Mouse (Mus musculus) CH12.LX (cell line): ENCODE results near the gene Agap1. TPM values are rescaled to one million over a fixed set of nuclear protein-coding genes. Genes with fewer than 3 reads are reported as not detected.

Source experiments
- DNase-seq: peaks from one replicate; pipeline ENCODE4 v3.0.0-alpha.2; 2013; ENCODE audit errors: extremely low read depth
- H3K27ac ChIP-seq: 2 replicates; pipeline ENCODE4 v1.5.1; 2012; ENCODE audit warnings: low read depth, mild to moderate bottlenecking, control low read depth, moderate library complexity; ENCODE audit not compliant: insufficient read depth
- H3K27me3 ChIP-seq: replicated peaks from 2 replicates; pipeline ENCODE3; 2012; ENCODE audit warnings: inconsistent platforms
- H3K36me3 ChIP-seq, 2 experiments: replicated peaks in 1 of 2; 2 replicates each; pipeline versions ENCODE3 to v1.6.1; 2012; ENCODE audit warnings: inconsistent platforms in 1 of 2, low read length in 1 of 2, mild to moderate bottlenecking in 1 of 2, mixed read lengths in 1 of 2, moderate library complexity in 1 of 2; ENCODE audit not compliant: control insufficient read depth in 1 of 2, insufficient read depth in 1 of 2
- H3K4me1 ChIP-seq, 2 experiments: 2 replicates each; pipeline ENCODE4 v1.6.1; 2012; ENCODE audit warnings: inconsistent platforms in 1 of 2, moderate library complexity in 1 of 2; ENCODE audit not compliant: insufficient read depth in 2 of 2, control insufficient read depth in 1 of 2
- H3K4me2 ChIP-seq: 2 replicates; pipeline ENCODE4 v1.6.1; 2012; ENCODE audit warnings: low read depth, mild to moderate bottlenecking, control low read depth; ENCODE audit not compliant: poor library complexity, insufficient read depth, severe bottlenecking
- H3K4me3 ChIP-seq, 3 experiments: fragments of 150-350 bp in 1 of 3; sonication (generic) in 1 of 3; replicated peaks in 1 of 3; 2 replicates each; pipeline versions ENCODE3 to v1.5.1; 2011 to 2012; ENCODE audit warnings: low read depth in 2 of 3, low read length in 2 of 3, mild to moderate bottlenecking in 2 of 3, moderate library complexity in 2 of 3, control low read depth in 1 of 3, improper control_type of control experiment in 1 of 3, inconsistent platforms in 1 of 3, mixed read lengths in 1 of 3; ENCODE audit not compliant: poor library complexity in 1 of 3
- H3K79me2 ChIP-seq: replicated peaks from 2 replicates; pipeline ENCODE4 v1.6.1; 2012; ENCODE audit warnings: mild to moderate bottlenecking, moderate library complexity; ENCODE audit not compliant: control insufficient read depth, poor library complexity, insufficient read depth, severe bottlenecking; ENCODE audit errors: extremely low read depth
- H3K9ac ChIP-seq: 2 replicates; pipeline ENCODE4 v1.6.1; 2012; ENCODE audit warnings: low read depth, mild to moderate bottlenecking, control low read depth, moderate library complexity; ENCODE audit not compliant: insufficient read depth
- H3K9me3 ChIP-seq: replicated peaks from 2 replicates; pipeline ENCODE3; 2012; ENCODE audit warnings: low read length, inconsistent platforms, mixed read lengths
- BHLHE40 ChIP-seq: IDR thresholded peaks from 2 replicates; pipeline ENCODE4 v1.6.1; 2011; ENCODE audit warnings: mild to moderate bottlenecking, low read depth, low read length, improper control_type of control experiment
- CTCF ChIP-seq, 2 experiments: IDR thresholded peaks in 1 of 2; conservative IDR thresholded peaks in 1 of 2; 2 replicates each; pipeline ENCODE4 v1.5.1; 2011 to 2012; ENCODE audit warnings: low read depth in 2 of 2, low read length in 2 of 2, improper control_type of control experiment in 1 of 2, inconsistent platforms in 1 of 2, mild to moderate bottlenecking in 1 of 2, moderate library complexity in 1 of 2
- EP300 ChIP-seq: IDR thresholded peaks from 2 replicates; pipeline ENCODE4 v1.6.1; 2011; ENCODE audit warnings: low read length, improper control_type of control experiment
- ETS1 ChIP-seq: conservative IDR thresholded peaks from 2 replicates; pipeline ENCODE4 v1.6.1; 2012; ENCODE audit warnings: low read depth, mild to moderate bottlenecking, inconsistent platforms, low read length, improper control_type of control experiment, moderate library complexity
- GABPA ChIP-seq: IDR thresholded peaks from 2 replicates; pipeline ENCODE4 v1.6.1; 2012; ENCODE audit warnings: low read depth, low read length, improper control_type of control experiment, inconsistent platforms; ENCODE audit not compliant: insufficient replicate concordance
- HCFC1 ChIP-seq: IDR thresholded peaks from 2 replicates; pipeline ENCODE4 v1.6.1; 2012; ENCODE audit warnings: low read depth, mild to moderate bottlenecking, inconsistent platforms, low read length, improper control_type of control experiment
- KAT2A ChIP-seq: IDR thresholded peaks from 2 replicates; pipeline ENCODE4 v1.6.1; 2012; ENCODE audit warnings: low read length, improper control_type of control experiment, inconsistent platforms; ENCODE audit not compliant: insufficient replicate concordance
- MAX ChIP-seq: IDR thresholded peaks from 2 replicates; pipeline ENCODE4 v1.6.1; 2011; ENCODE audit warnings: low read length, improper control_type of control experiment
- MAZ ChIP-seq: IDR thresholded peaks from 2 replicates; pipeline ENCODE4 v1.6.1; 2012; ENCODE audit warnings: low read depth, mild to moderate bottlenecking, inconsistent platforms, low read length, improper control_type of control experiment, moderate library complexity
- MEF2A ChIP-seq: IDR thresholded peaks from 2 replicates; pipeline ENCODE4 v1.6.1; 2014; ENCODE audit warnings: low read depth, mild to moderate bottlenecking, inconsistent platforms, low read length, improper control_type of control experiment, borderline replicate concordance
- MXI1 ChIP-seq: IDR thresholded peaks from 2 replicates; pipeline ENCODE4 v1.6.1; 2011; ENCODE audit warnings: mild to moderate bottlenecking, low read depth, low read length, improper control_type of control experiment
- MYC ChIP-seq: IDR thresholded peaks from 2 replicates; pipeline ENCODE4 v1.6.1; 2011; ENCODE audit warnings: low read depth, mild to moderate bottlenecking, improper control_type of control experiment, low read length
- NELFE ChIP-seq: IDR thresholded peaks from 2 replicates; pipeline ENCODE4 v1.6.1; 2011; ENCODE audit warnings: low read depth, low read length, improper control_type of control experiment
- POLR2A ChIP-seq: IDR thresholded peaks from 2 replicates; pipeline ENCODE4 v1.6.1; 2011; ENCODE audit warnings: low read depth, mild to moderate bottlenecking, improper control_type of control experiment, low read length
- POLR2AphosphoS2 ChIP-seq: IDR thresholded peaks from 2 replicates; pipeline ENCODE4 v1.6.1; 2011; ENCODE audit warnings: low read depth, low read length, improper control_type of control experiment
- RAD21 ChIP-seq: IDR thresholded peaks from 2 replicates; pipeline ENCODE4 v1.6.1; 2011; ENCODE audit warnings: low read depth, mild to moderate bottlenecking, low read length, improper control_type of control experiment, moderate library complexity
- SIN3A ChIP-seq: IDR thresholded peaks from 2 replicates; pipeline ENCODE4 v1.6.1; 2012; ENCODE audit warnings: low read length, improper control_type of control experiment, inconsistent platforms
- SMC3 ChIP-seq: IDR thresholded peaks from 2 replicates; pipeline ENCODE4 v1.6.1; 2011; ENCODE audit warnings: low read depth, low read length, improper control_type of control experiment
- TBP ChIP-seq: conservative IDR thresholded peaks from 2 replicates; pipeline ENCODE4 v1.6.1; 2011; ENCODE audit warnings: low read depth, low read length, improper control_type of control experiment
- UBTF ChIP-seq: IDR thresholded peaks from 2 replicates; pipeline ENCODE4 v1.6.1; 2012; ENCODE audit warnings: low read depth, mild to moderate bottlenecking, inconsistent platforms, low read length, improper control_type of control experiment, moderate library complexity
- ZC3H11A ChIP-seq: IDR thresholded peaks from 2 replicates; pipeline ENCODE4 v1.6.1; 2012; ENCODE audit warnings: low read depth, mild to moderate bottlenecking, inconsistent platforms, low read length, improper control_type of control experiment
- ZNF384 ChIP-seq: IDR thresholded peaks from 2 replicates; pipeline ENCODE4 v1.6.1; 2012; ENCODE audit warnings: low read depth, low read length, improper control_type of control experiment, inconsistent platforms
- dilution Hi-C: fragments of 300-500 bp; cut with MboI; formaldehyde crosslinking; loops from 2 replicates; pipeline ENCODE4 v1.14.3; 2020; ENCODE audit warnings: low sequenced_read_pairs; ENCODE audit not compliant: extremely low pct_unique_long_range_greater_than_20kb, extremely low pct_ligation_motif_present
- in situ Hi-C: fragments of 300-500 bp; cut with MboI; formaldehyde crosslinking; loops from 3 replicates; pipeline ENCODE4 v1.14.3; 2019; ENCODE audit warnings: low sequenced_read_pairs, low pct_ligation_motif_present, low pct_unique_long_range_greater_than_20kb, mixed read lengths
- polyA plus RNA-seq: library from polyadenylated mRNA; unstranded; fragments of >175 nt; gene quantifications from 2 replicates; pipeline ENCODE4 v1.2.1, GENCODE M21; 2012; ENCODE audit warnings: low read depth; ENCODE audit not compliant: insufficient read length
- total RNA-seq, 2 experiments: library from RNA; depleted of rRNA; stranded (reverse); fragments of 300-350 nt in 1 of 2; fragments of >200 nt in 1 of 2; gene quantifications; 2 replicates each; pipeline ENCODE4 v1.2.3; 2012 to 2014

Agap1 gene
- total and polyA plus RNA-seq, 3 experiments = not detected

DNA sequence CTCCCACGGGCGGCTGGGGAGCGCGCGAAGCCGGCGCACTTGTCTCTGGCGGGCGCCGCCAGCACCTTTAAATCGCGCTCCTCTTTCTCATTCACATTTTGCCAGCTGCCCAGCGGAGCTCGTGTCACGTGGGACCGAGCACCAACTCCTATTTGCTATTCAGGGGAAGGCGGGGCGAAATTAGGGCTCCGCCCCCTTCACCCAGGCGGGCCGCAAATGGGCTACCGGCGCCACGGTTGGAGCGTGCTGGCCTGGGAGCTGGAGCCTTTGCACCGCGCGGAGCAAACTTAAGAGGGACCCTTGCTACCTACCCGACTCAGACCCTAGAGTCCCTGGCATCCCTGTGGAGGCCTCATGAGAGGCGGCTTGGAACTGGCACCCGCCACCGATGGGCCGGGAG lies 476.5 kb downstream of the Agap1 start, which contains the start of gene Gbx2:
Gbx2 (minus strand) TSS at position 60 of the 400 bp plus-strand sequence.
- H3K27ac ChIP-seq = no peak within 1 kb of the TSS
- no peaks in the 10 kb centered on the region for H3K4me1 ChIP-seq
- dilution Hi-C loops (no loop called here), in situ Hi-C loops (no loop called here)
- H3K4me3 ChIP-seq = no peak within 1 kb of the TSS
- no peak within 1 kb of the TSS for H3K9ac ChIP-seq
- no peak within 1 kb of the TSS for H3K4me2 ChIP-seq
- no peak for DNase-seq
- no peaks in the 10 kb centered on the region for H3K27me3 ChIP-seq
- no peaks in the 10 kb centered on the region for H3K79me2 ChIP-seq
- TF ChIP-seq ZC3H11A = no peak
- TF ChIP-seq MEF2A = no peak
- no peak for TF ChIP-seq MAX
- TF ChIP-seq GABPA = no peak
- TF ChIP-seq RAD21 = no peak
- no peak for TF ChIP-seq KAT2A
- no peak for TF ChIP-seq ZNF384
- H3K9me3 ChIP-seq = peaks cover 85% of the 10 kb centered on the region
- H3K36me3 ChIP-seq = no peaks in the 10 kb centered on the region

DNA sequence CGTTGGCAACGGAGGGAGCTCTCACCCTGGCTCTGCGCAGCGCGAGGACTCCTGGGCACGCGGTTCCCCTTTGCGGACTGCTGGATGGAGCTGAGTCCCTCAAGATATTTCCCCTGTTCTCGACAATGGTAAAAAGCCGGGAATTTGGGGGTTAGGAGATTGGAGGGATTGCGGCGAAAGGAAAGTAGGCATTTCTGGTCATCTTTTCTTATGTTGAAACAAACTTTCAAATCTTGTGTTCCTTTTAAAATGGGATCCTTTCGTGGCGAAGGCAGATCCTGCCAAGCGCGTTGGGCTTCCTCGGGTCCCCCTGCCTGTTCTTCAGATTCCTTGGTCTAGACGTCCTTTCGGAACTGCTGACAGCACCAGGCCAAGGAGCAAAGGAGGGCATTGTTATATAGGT lies 477.4 kb downstream of the Agap1 start:
- in situ Hi-C loops = no loop called here
- Histone ChIP-seq H3K27me3 (no peaks in the 10 kb centered on the region), H3K79me2 (no peaks in the 10 kb centered on the region), H3K4me1 (no peaks in the 10 kb centered on the region), H3K4me2 (no peak overlapping the region), H3K27ac (no peak overlapping the region), H3K9me3 (peaks cover 85% of the 10 kb centered on the region), H3K36me3 (no peaks in the 10 kb centered on the region), H3K4me3 (no peak overlapping the region), H3K9ac (no peak overlapping the region)
- dilution Hi-C loops = no loop called here
- TF ChIP-seq POLR2A = no peak
- TF ChIP-seq GABPA = no peak
- no peak for TF ChIP-seq ETS1
- TF ChIP-seq POLR2AphosphoS2 = no peak
- TF ChIP-seq EP300 = no peak
- TF ChIP-seq SMC3 = no peak
- TF ChIP-seq ZNF384 = no peak
- TF ChIP-seq HCFC1 = no peak
- no peak for TF ChIP-seq TBP
- TF ChIP-seq NELFE = no peak
- TF ChIP-seq SIN3A = no peak
- TF ChIP-seq UBTF = no peak
- TF ChIP-seq MXI1 = no peak
- no peak for TF ChIP-seq BHLHE40
- TF ChIP-seq MAZ = no peak
- no peak for TF ChIP-seq MEF2A
- TF ChIP-seq MYC = no peak
- TF ChIP-seq CTCF (conservative IDR thresholded peaks at IDR 0.05 in 1 of 2, IDR thresholded peaks at IDR 0.05 in 1 of 2; ENCODE audit: low read depth in 2 of 2, low read length in 2 of 2) = no peak
- TF ChIP-seq, all 38 proteins: peak for 0
- DNase-seq = no peak
